Mouse (Mus musculus): ENCODE measurements around the gene Fggy.

DNA sequence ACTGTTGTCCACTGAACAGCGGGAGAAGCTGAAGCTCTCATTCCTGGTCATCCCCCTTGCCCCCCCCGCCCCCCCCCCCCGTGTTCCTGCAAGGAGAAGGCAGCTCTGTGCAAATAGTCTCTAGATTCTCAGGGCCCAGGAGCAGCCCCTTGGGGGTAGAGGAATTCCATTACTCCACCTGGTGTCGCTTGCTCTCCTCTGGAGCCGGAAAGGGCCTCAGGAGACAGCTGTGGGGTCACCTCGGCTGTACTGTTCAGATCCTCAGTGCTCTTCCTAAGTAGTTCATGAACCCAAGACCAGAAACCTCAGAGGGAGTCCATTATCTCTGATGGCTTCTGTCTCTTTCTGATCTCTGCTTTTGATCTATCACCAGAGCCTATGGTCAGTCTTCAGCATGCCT is 341.4 kb downstream of the Fggy start:
- no peak for TF ChIP-seq CTCF (IDR thresholded peaks at IDR 0.05; ENCODE audit: low read depth)
- TF ChIP-seq EP300 (IDR thresholded peaks at IDR 0.05; ENCODE audit: low read depth) = no peak

Measured in liver, embryonic 14.5 days (tissue).